Mouse (Mus musculus): ENCODE data around the gene Parp8. TPM values are rescaled to one million over a fixed set of nuclear protein-coding genes. Genes with fewer than 3 reads are reported as not detected.

The Parp8 gene
- polyA plus RNA-seq, 1 experiment from 2014 or later, result 25.8 TPM

DNA sequence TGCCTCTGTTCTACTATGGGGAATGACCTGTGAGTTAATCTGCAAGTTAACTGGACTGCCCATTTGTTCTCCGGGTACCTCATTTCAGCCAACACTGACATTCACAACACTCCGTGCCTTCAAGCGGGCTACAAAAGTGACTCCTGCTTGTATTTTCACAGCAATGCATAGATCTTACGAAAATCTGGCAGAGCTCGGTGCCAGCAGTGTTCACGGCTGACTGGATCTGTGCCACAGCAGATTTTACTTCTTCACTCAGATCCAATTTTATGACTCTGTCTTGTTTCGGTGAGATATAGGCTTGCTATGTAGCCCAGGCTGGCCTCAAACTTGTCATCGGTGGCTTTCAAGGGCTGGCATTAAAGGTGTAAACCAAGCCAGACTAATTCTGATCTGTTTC, 15.2 kb downstream of the Parp8 start:
- Histone ChIP-seq H3K4me2 (no peak overlapping the region), H3K36me3 (peaks cover 10% of the 10 kb centered on the region), H3K27me3 (no peaks in the 10 kb centered on the region), H3K9ac (no peak overlapping the region; the same call in 1 of the 2 replicates), H3K27ac (no peak overlapping the region), H3K4me3 (no peak overlapping the region), H3K4me1 (replicated peaks) (peaks cover 17% of the 10 kb centered on the region), H3K9me3 (no peaks in the 10 kb centered on the region)
- WGBS, result 71% methylated on average over 8 of the region's 8 CpGs
- ATAC-seq (ENCODE audit: low FRiP score), result no peak; the same call in 1 of the 2 replicates

GRCm38 (mm10) chr13:117008021-117009015, 17.0 kb downstream of the Parp8 start:
- no peak for ATAC-seq (ENCODE audit: low FRiP score)
- no peak overlapping the region for H3K4me2 ChIP-seq
- H3K27me3 ChIP-seq, result no peaks in the 10 kb centered on the region
- H3K36me3 ChIP-seq, result peaks cover 7% of the 10 kb centered on the region; the same call in 1 of the 2 replicates
- H3K4me3 ChIP-seq, result no peak overlapping the region
- WGBS, result 90% methylated on average over 9 of the region's 9 CpGs
- no peaks in the 10 kb centered on the region for H3K9me3 ChIP-seq
- no peak overlapping the region for H3K27ac ChIP-seq
- H3K4me1 ChIP-seq (replicated peaks), result peaks cover 17% of the 10 kb centered on the region
- H3K9ac ChIP-seq, result no peak overlapping the region

- no peak overlapping the region for H3K27ac ChIP-seq
- 97% methylated on average over 2 of the region's 2 CpGs for WGBS
- H3K36me3 ChIP-seq, result peaks cover 2% of the 10 kb centered on the region; the same call in 1 of the 2 replicates
- peaks cover 17% of the 10 kb centered on the region for H3K4me1 ChIP-seq (replicated peaks)
- no peak overlapping the region for H3K9ac ChIP-seq
- no peak overlapping the region for H3K4me2 ChIP-seq
- ATAC-seq (ENCODE audit: low FRiP score), result no peak
- no peaks in the 10 kb centered on the region for H3K9me3 ChIP-seq
- no peak overlapping the region for H3K4me3 ChIP-seq
- H3K27me3 ChIP-seq, result no peaks in the 10 kb centered on the region
Observed at GRCm38 (mm10) chr13:117007566-117007965, 17.8 kb downstream of the Parp8 start.

- 54% methylated on average over 4 of the region's 4 CpGs for WGBS
- Histone ChIP-seq H3K27ac (no peak overlapping the region), H3K27me3 (no peaks in the 10 kb centered on the region), H3K9ac (no peak overlapping the region), H3K4me3 (no peak overlapping the region), H3K36me3 (no peaks in the 10 kb centered on the region), H3K9me3 (no peaks in the 10 kb centered on the region), H3K4me1 (replicated peaks) (peaks cover 17% of the 10 kb centered on the region), H3K4me2 (no peak overlapping the region)
- ATAC-seq (ENCODE audit: low FRiP score), result peak; percentile 53
Observed at GRCm38 (mm10) chr13:117006638-117007037, 18.7 kb downstream of the Parp8 start.

GRCm38 (mm10) chr13:117000493-117000892, 24.8 kb downstream of the Parp8 start:
- Histone ChIP-seq H3K36me3 (no peaks in the 10 kb centered on the region), H3K4me2 (no peak overlapping the region), H3K27me3 (no peaks in the 10 kb centered on the region), H3K4me3 (no peak overlapping the region), H3K9me3 (no peaks in the 10 kb centered on the region), H3K4me1 (replicated peaks) (0 out of 2 replicates have a peak, but pooled peaks cover under 1% of the 10 kb centered on the region), H3K9ac (no peak overlapping the region), H3K27ac (no peak overlapping the region)
- ATAC-seq (ENCODE audit: low FRiP score), result no peak
- WGBS, result 91% methylated on average over 3 of the region's 3 CpGs

DNA sequence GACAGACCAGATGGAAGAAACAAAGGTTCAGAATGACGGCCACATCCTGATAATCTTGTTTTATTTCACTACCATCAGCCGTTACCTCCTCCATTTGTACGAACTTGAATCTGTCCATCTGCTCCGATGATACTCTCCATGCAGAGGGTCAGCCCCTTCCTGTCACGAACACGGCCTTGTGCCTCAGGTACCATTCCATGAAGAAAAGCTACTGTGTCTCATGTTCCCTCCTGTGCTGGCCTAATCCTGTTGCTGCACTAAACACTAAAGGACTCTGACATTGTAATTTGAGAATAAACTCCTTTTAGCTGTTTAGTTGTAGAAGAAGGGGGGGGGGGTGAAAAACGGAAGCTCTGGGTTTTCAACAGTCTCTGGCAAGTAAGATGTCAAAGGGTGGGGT, 33.8 kb downstream of the Parp8 start:
- Histone ChIP-seq H3K4me1 (replicated peaks) (peaks cover 28% of the 10 kb centered on the region), H3K9ac (no peak overlapping the region), H3K27me3 (no peaks in the 10 kb centered on the region), H3K27ac (no peak overlapping the region), H3K4me2 (no peak overlapping the region), H3K36me3 (no peaks in the 10 kb centered on the region), H3K4me3 (no peak overlapping the region), H3K9me3 (no peaks in the 10 kb centered on the region)
- 90% methylated on average over 7 of the region's 7 CpGs for WGBS
- no peak for ATAC-seq (ENCODE audit: low FRiP score)

GRCm38 (mm10) chr13:116990327-116990726, 35.0 kb downstream of the Parp8 start:
- Histone ChIP-seq H3K27me3 (no peaks in the 10 kb centered on the region), H3K9me3 (no peaks in the 10 kb centered on the region), H3K27ac (no peak overlapping the region), H3K4me2 (no peak overlapping the region), H3K4me3 (no peak overlapping the region), H3K9ac (no peak overlapping the region), H3K4me1 (replicated peaks) (peaks cover 28% of the 10 kb centered on the region), H3K36me3 (no peaks in the 10 kb centered on the region)
- WGBS, result 87% methylated on average over 4 of the region's 4 CpGs
- ATAC-seq (ENCODE audit: low FRiP score), result no peak

- WGBS, result 84% methylated on average over 2 of the region's 2 CpGs
- Histone ChIP-seq H3K9me3 (no peaks in the 10 kb centered on the region), H3K4me3 (no peak overlapping the region), H3K27ac (no peak overlapping the region), H3K4me2 (no peak overlapping the region), H3K9ac (no peak overlapping the region), H3K27me3 (no peaks in the 10 kb centered on the region), H3K36me3 (no peaks in the 10 kb centered on the region), H3K4me1 (replicated peaks) (peaks cover 25% of the 10 kb centered on the region)
- ATAC-seq (ENCODE audit: low FRiP score), result no peak
Observed at GRCm38 (mm10) chr13:116988706-116989105, 36.6 kb downstream of the Parp8 start.

DNA sequence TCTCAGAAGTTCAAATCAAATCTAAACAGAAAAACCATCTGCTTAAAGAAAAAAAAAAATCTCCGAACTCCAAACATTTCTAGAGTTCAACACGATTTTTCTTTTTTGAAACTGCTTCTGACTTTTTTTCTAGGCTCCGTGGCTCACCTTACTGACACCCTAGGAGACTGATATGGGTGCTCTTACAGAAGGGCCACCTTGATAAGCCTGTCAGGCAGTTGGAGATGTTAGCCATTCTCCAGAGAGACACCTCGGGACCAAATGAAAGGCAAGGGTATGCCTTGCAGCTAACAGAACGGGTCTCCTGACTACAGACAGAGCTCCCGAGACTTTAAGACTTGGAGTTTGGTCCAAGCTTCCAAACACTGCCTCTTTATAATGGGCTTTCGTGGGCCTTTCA, 37.1 kb downstream of the Parp8 start:
- no peak for ATAC-seq (ENCODE audit: low FRiP score)
- no peak overlapping the region for H3K4me3 ChIP-seq
- no peak overlapping the region for H3K4me2 ChIP-seq
- H3K9me3 ChIP-seq, result no peaks in the 10 kb centered on the region
- no peak overlapping the region for H3K27ac ChIP-seq
- H3K27me3 ChIP-seq, result no peaks in the 10 kb centered on the region
- peaks cover 22% of the 10 kb centered on the region for H3K4me1 ChIP-seq (replicated peaks)
- WGBS, result 83% methylated on average over 7 of the region's 7 CpGs
- H3K36me3 ChIP-seq, result no peaks in the 10 kb centered on the region
- H3K9ac ChIP-seq, result no peak overlapping the region

DNA sequence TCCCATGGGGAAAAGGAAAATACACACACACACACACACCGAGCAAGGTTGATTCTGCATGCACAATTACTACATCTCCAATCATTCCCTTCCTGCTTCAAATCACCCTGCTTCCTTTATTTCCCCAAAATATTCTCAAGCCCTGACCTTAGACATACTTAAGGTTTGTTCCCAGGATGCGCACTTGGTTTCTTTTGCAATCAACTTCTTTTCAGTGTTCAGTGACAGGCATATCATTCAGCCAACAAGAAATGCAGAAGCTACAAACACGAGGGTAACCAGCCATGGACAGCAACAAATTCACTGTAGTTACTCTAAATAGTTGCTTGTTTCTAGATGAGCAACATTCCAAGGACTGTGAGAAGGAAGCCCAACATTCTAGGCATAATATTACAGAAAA, 38.1 kb downstream of the Parp8 start:
- Histone ChIP-seq H3K4me2 (no peak overlapping the region), H3K27ac (no peak overlapping the region), H3K9me3 (no peaks in the 10 kb centered on the region), H3K9ac (no peak overlapping the region), H3K36me3 (no peaks in the 10 kb centered on the region), H3K4me3 (no peak overlapping the region), H3K4me1 (replicated peaks) (peaks cover 15% of the 10 kb centered on the region), H3K27me3 (no peaks in the 10 kb centered on the region)
- 43% methylated on average over 3 of the region's 3 CpGs for WGBS
- no peak for ATAC-seq (ENCODE audit: low FRiP score)

DNA sequence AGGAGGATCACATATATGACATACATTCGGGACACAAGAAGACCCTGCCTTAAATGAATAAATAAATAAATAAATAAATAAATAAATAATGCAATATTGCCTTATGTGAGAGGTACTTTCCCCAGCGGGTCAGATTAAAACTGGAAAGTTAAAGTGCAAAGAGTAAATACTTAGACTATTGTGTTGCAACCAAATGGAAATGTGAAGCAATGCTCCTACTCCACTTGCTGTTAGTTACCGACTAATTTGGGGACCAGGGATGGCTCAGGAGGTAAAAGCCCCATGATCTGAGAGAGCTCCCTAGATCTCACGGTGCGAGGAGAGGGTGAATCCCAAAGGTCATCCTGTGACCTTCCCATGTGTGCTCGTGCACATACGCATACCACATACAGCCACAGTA, 38.7 kb downstream of the Parp8 start:
- no peak overlapping the region for H3K9ac ChIP-seq
- no peak overlapping the region for H3K4me2 ChIP-seq
- 82% methylated on average over 7 of the region's 7 CpGs for WGBS
- peaks cover 15% of the 10 kb centered on the region for H3K4me1 ChIP-seq (replicated peaks)
- no peaks in the 10 kb centered on the region for H3K36me3 ChIP-seq
- no peaks in the 10 kb centered on the region for H3K27me3 ChIP-seq
- no peak for ATAC-seq (ENCODE audit: low FRiP score)
- no peak overlapping the region for H3K27ac ChIP-seq
- H3K4me3 ChIP-seq, result no peak overlapping the region
- H3K9me3 ChIP-seq, result no peaks in the 10 kb centered on the region

- no peak for ATAC-seq (ENCODE audit: low FRiP score)
- Histone ChIP-seq H3K4me1 (replicated peaks) (peaks cover 14% of the 10 kb centered on the region; the same call in 1 of the 2 replicates), H3K27ac (peak overlapping the region; percentile 31; the same call in 1 of the 2 replicates), H3K36me3 (no peaks in the 10 kb centered on the region), H3K9me3 (no peaks in the 10 kb centered on the region), H3K4me2 (no peak overlapping the region), H3K9ac (no peak overlapping the region), H3K4me3 (no peak overlapping the region), H3K27me3 (no peaks in the 10 kb centered on the region)
- WGBS, result 82% methylated on average over 7 of the region's 7 CpGs
Observed at GRCm38 (mm10) chr13:116974081-116974860, 51.1 kb downstream of the Parp8 start.
